Mouse (Mus musculus): ENCODE measurements around the gene Slc4a5. TPM values are rescaled to one million over a fixed set of nuclear protein-coding genes. Genes with fewer than 3 reads are reported as not detected.

Slc4a5 gene
- total RNA-seq, 2 experiments from 2014 or later = not detected

DNA sequence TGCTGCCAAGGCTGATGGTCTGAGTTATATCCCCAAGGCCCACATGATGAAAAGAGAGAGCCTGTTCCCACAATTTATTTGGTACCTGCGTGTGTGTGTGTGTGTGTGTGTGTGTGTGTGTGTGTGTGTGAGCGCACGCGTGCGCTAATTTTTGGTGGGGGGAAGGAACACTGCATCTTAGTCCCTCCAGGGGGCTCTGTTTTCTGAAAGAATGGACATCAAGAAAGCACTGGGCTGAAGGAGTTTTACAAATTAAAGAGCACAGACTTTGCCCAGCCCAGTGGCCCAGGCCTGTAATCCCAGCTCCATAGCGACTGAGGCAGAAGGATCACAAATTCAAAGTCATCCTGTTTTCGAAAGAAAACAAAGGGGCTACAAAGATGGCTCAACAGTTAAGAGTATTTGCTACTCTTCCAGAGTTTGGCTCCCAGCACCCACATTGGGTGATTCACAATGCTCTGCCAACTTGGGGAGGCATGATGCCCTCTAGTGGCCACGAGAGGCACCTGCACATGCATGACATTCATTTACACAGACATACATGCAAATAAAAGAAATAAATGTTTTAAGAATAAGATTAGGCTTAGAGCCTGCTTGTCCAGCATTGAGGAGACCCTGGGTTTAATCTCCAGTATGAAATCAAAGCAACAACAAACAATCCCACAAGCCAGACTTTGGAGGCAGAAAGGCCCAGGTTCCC is 60.8 kb downstream of the Slc4a5 start:
- intact Hi-C loops (cut with DNase I) = no loop called here
- no peak for DNase-seq (ENCODE audit: low spot score)

- no peak for DNase-seq (ENCODE audit: low spot score)
- intact Hi-C loops (cut with DNase I) = no loop called here
These were observed 81.0 kb downstream of the Slc4a5 start for GRCm38 (mm10) chr6:83300447-83301229.

- intact Hi-C loops (cut with DNase I) = no loop called here
- no peak for DNase-seq (ENCODE audit: low spot score)
These were observed 81.7 kb downstream of the Slc4a5 start for GRCm38 (mm10) chr6:83301294-83301693.

- DNase-seq (ENCODE audit: low spot score) = no peak
- intact Hi-C loops (cut with DNase I) = no loop called here
These were observed 82.6 kb downstream of the Slc4a5 start for GRCm38 (mm10) chr6:83302264-83302663.

DNA sequence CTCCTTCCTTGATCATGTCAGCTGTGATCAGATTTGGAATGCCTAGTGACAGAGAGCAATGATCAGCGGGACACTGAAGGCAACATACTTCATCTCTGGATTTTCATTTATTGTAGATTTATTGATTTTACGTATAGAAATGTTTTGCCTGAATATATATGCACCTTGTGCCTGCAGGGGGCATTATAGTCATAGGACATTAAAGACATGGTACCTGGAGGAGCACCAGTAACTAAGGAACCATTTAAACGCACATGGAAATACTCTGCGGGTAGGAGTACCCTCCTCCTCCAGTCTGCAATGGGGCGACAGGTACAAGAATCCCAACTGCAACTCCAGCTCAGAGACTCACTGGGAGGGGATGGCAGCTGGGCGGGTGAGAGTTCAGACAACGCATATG is 89.4 kb downstream of the Slc4a5 start:
- intact Hi-C loops (cut with DNase I) = no loop called here
- DNase-seq (ENCODE audit: low spot score) = no peak

DNA sequence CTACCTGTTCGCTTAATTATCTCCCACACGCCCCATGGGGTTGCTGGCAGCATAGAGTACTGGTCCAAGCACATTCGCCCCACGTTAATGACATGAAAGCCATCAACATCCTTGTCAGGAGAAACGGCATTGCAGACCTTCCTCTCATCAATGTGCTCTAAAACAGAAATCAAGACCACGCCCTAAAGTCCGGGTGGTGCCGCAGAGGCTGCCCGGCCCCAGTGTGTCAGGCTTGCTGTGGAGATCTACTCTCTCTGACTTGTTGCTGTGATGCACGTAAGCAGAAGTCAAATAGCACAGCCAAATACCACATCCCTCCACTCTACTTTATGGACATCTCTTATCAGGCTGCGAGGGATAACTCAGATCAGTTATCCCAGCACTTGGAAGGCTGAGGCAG is 91.6 kb downstream of the Slc4a5 start:
- DNase-seq (ENCODE audit: low spot score) = no peak
- intact Hi-C loops (cut with DNase I) = no loop called here

DNA sequence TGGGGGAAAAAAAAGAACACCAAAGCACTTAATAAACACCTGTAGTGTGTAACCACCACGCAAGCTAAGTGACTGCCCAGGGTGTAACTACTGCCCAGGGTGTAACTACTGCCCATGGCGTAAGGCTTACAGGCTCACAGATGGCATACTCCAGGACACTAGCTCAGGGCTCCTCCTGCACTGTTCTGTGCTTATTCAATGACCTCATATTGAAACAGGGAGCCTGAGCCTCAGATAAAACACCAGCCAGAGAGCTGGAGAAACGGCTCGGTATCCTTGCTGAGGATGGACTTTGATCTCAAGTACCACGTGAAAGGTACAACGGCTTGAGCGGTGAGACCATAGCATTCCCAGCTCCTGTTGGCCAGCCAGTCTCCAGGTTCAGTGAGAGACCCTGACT is 92.4 kb downstream of the Slc4a5 start:
- intact Hi-C loops (cut with DNase I) = no loop called here
- DNase-seq (ENCODE audit: low spot score) = no peak

DNA sequence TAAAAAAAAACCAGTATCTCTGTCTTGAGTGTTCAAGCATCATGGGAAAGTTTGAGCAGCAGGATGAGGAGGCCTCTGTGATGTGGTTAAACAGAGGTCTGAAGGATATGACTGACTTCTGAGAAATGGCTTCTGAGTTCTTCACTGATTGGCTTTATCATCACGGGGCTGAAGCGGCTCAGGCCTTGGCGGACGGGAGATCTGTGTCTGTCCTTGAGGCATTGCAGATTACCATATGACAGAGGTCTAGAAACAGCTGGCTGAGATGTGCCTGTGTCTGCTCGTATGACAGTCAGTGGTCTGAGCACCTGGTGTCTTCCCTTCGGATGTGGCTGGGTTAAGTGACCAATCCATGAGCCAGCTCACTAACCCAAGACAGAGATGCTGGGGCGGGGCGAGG is 92.9 kb downstream of the Slc4a5 start:
- no peak for DNase-seq (ENCODE audit: low spot score)
- intact Hi-C loops (cut with DNase I) = no loop called here

DNA sequence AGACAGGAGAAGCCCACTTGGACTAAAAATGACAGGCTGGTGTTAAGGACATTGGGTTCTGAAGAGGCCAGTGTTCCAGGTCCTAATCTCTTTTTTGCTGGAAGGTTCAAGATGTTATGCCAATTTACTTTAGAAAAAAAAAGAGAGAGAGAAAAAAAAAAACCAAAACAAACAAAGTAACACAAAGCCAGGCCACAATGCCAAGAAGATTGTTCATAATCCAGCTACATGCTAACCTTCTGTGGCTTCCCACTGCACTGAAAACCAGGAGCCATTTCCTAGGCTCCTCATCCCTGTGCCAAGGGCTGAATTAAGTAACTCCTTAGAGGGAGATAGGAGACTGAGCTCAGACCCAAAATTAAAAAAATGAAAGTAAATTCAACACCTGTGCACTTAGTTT is 95.7 kb downstream of the Slc4a5 start:
- no peak for DNase-seq (ENCODE audit: low spot score)
- intact Hi-C loops (cut with DNase I) = no loop called here

- DNase-seq (ENCODE audit: low spot score) = no peak
- intact Hi-C loops (cut with DNase I) = no loop called here
These were observed 96.4 kb downstream of the Slc4a5 start for GRCm38 (mm10) chr6:83316022-83316421.

GRCm38 (mm10) chr6:83317108-83317741 is 97.6 kb downstream of the Slc4a5 start:
- intact Hi-C loops (cut with DNase I) = no loop called here
- peak; percentile 88 for DNase-seq (ENCODE audit: low spot score)

- intact Hi-C loops (cut with DNase I) = no loop called here
- no peak for DNase-seq (ENCODE audit: low spot score)
These were observed 102.3 kb downstream of the Slc4a5 start for GRCm38 (mm10) chr6:83321927-83322326.

DNA sequence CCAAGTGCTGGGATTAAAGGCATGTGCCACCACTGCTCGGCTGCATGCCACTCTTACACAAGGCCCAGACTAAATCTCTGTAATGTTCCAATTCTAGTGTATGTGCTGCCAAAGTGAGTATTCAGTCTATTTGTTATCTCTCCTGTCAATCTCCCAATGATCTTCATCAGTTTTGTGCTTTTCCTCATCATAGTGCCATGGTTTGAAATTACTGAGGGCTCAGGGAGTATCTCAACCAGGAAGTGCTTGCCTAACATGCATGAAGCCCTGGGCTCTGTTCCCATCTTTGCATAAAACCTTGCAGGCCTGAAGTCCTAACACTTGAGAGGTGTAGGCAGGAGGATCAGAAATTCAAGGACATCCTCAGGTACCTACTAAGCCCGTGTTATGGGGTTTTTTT is 103.2 kb downstream of the Slc4a5 start:
- intact Hi-C loops (cut with DNase I) = no loop called here
- no peak for DNase-seq (ENCODE audit: low spot score)

DNA sequence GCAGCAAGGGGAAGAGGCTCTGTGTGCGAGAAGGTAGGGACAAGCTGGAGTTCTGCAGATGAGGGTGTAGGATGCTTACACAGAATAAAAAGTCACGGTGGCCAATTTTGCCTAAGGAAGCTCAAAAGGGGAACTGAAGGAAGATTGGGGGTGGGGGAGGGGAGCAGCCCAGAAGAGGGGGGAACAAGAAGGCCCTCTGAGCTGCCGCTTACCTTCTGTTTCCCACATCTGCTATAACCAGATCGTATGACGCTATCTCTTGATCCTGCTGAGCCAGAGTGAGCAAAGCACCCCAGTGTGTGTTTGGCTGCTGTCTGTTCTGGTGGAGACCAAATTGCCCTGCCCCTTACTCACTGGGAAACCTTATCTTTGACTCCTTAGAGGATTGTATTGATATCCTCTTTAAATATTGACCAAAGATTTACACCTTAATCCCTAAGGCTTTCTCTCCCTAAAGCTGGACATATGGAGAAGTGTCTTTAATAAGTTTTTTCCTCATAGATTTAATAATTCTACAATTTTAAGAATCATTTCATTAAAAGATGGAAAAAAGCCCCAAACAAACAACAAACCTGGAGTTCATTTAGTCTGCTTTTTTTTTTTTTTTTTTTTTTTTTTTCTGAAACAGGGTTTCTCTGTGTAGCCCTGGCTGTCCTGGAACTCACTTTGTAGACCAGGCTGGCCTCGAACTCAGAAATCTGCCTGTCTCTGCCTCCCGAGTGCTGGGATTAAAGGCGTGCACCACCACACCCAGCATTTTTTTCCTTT is 104.2 kb downstream of the Slc4a5 start:
- DNase-seq (ENCODE audit: low spot score) = no peak
- intact Hi-C loops (cut with DNase I) = no loop called here

DNA sequence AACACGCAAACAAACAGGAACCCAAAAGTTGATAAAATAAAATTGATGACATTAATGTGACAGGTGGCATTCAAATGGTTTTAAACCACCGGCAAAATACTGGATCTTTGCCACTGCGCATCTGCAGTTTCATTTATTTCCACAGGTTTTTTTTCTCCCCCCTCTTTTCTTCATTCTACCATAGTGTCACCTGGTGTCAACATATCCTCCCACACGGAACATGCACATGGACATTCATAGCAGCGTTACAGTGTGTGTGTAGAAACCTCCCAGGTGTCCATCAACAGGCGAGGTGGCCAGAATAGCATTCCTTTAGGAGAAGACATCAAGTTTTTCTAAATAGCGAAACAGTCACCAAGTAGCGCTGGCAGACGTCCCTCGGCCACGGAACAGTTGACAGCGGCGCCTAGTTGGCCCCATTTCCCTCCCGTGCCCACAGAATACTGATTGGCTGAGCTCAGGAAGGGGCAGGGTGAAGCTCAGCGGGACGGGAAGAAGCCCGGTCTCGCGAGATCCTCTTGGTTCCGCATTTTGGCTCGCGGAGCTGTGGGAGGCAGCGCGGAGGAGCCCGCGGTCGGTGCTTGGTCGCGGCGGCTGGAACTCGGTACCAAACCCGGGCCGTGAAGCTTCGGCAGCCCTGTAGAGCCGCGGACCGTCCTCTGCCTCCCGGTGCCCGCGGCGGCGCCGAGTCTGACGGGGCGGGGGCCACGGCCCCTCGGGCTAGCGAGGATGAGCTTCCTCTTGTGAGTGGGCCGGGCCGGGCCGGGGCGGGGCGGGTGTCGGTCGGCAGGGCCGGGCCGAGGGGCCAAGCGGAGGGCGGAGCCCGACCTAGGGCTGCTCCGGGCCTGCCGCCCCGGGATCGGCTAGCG is 106.1 kb downstream of the Slc4a5 start, which contains the start of the genes Mthfd2 and Mob1a:
Gene Mthfd2 (minus strand): TSS at position 384 of the 869 bp plus-strand sequence.
Gene Mob1a (plus strand): TSS at position 492 of the 869 bp plus-strand sequence.
- intact Hi-C loops (cut with DNase I) = no loop called here
- DNase-seq (ENCODE audit: low spot score) = peak; percentile 90

GRCm38 (mm10) chr6:83326394-83326736 is 106.7 kb downstream of the Slc4a5 start:
- DNase-seq (ENCODE audit: low spot score) = no peak
- intact Hi-C loops (cut with DNase I) = no loop called here

GRCm38 (mm10) chr6:83326761-83327160 is 107.1 kb downstream of the Slc4a5 start:
- intact Hi-C loops (cut with DNase I) = no loop called here

GRCm38 (mm10) chr6:83327591-83328190 is 108.1 kb downstream of the Slc4a5 start:
- no peak for DNase-seq (ENCODE audit: low spot score)
- intact Hi-C loops (cut with DNase I) = no loop called here

More at GRCm38 (mm10) chr6:83326761-83327160, 107.1 kb downstream of the Slc4a5 start:
- DNase-seq (ENCODE audit: low spot score) = no peak

DNA sequence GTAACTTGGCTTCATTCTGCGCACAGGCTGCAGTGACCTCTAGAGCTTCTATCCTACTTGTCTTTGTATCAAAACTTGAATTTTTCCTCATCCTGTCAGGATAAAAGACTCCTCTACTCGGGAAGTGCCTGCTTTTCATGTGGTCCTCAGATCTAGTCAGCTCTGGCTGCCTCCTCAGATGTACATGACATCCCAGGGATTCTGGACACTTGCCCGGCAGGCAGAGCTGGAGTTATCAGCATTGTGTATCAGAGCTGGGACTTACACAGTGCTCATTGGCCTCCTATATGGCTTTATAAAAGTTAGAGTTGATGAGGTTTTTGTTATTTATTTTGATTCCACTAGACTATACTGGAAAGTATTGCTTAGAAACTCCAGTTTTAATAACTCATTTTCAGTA is 121.8 kb downstream of the Slc4a5 start:
- DNase-seq (ENCODE audit: low spot score) = no peak
- intact Hi-C loops (cut with DNase I) = no loop called here
